Mouse (Mus musculus): ENCODE measurements around the gene Syngr3. TPM values are rescaled to one million over a fixed set of nuclear protein-coding genes. Genes with fewer than 3 reads are reported as not detected.

The Syngr3 gene
- polyA plus RNA-seq (2012; rRNA removed; ENCODE audit: low replicate concordance): 0.24 and 0.55 TPM in 2 replicates

DNA sequence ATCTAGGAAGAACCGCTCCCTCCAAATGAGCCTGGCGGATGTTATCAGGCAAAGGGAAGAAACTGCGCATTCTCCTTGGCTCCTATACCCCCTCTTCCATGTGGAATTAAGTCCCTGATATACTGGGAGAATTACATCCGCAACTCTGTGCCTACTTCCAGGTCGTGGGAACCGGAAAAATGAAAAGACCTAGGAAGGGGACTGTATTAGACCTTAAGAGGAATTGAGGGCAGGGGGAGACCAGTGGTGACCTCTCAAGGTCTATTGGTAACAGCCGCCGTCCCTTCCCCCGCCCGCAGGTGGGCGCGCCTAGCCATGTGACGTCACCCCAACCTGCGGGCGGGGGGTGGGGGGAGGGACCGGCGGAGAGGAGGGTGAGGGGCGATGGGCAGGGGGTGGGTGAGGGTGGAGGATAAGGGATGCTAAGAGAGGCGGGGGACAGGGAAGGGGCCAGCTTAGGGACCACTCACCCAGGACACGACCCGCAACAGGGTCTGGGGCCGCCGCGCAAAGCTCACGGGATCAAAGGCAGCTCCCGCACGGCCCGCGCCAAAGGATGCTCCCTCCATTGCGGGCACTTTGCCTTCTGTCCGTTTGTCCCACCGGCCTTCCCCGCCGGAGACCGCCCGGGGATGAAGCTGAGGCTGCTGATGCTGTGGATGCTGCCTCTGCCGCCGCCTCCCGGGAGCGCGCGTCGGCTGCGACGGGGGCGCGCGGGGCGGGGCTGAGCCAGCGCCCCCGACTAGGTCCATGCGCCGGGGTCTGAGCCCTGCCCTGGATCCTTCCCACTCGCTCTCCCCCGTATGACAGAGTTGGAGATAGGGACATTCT, at the start of gene Syngr3:
Gene Syngr3 (minus strand): TSS at position 705 of the 831 bp plus-strand sequence.

DNA sequence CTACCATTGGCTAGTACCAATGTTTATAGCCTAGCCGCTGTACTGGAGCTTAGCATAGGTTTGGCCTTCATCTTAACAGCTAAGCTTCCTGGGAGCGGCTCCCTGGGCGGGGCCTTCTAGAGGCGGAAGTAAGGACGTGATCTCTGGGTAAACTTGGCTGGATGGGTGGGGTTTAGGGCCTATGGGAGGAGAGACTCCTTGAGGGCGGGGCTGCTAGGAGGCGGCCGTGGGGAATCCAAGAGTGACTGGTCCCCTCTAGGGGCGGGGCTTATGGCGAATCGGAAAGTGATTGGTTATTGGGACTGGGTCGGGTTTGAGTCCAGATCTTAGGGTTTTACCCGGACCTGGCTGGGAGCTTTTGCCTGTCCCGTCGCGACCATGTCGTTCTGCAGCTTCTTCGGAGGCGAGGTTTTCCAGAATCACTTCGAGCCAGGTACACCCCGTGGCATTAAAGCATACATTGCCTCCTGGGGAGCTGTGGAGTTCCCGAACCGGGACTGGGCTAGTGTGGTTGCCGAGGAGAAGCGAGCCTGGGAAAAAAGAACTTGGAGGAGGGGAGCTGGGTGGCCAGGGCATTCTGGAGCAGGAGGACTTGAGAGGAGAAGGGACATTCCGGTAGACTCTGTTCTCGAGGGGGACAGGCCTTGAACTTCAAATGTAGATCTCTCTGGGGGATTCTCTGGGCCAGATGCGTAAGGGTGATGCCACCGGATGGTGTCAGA, 46.7 kb upstream of the Syngr3 start, which contains the start of gene Msrb1:
Gene Msrb1 (plus strand): TSS at position 313 of the 722 bp plus-strand sequence.

DNA sequence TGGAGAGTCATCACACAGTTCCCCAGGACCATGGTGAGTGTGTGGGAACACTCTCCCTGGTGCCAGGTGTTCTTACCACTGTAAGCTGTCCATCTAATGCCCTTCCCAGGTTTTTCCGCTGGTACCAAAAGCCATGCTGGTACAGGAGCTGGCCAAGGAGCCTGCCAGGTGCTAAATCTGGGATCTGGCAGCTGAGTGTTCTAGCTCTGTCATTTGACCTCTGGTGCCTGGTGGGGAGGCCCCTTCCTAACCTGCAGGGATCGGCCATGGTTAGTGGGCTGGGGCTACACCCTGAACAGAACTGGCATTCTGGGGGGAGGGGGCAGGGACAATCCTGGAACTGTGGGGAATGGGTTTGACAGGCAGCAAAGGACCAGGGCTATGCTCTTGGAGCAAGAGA, 37.9 kb upstream of the Syngr3 start, which contains the start of gene Rpl3l:
Gene Rpl3l (plus strand): TSS at position 203 of the 400 bp plus-strand sequence.

DNA sequence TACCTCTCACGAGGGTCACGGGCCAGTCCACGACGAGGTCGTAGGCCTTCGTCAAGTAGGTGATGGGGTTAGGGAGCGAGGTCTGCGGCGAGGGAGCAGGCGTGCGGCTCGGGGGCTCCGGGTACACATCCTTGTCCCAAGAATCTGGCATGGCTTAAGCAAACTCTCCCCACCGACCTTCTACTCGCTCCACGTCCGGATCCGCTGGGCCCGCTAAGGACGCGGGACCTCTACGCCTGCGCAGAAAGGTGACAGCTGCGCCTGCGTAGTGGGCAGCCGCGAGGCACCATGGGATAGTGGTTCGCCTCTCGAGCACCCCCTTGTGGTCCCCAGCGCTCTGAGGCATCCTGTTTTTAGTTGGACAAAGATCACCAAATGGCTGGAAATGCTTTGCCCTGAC, 34.4 kb upstream of the Syngr3 start, which contains the start of gene Ndufb10:
Gene Ndufb10 (minus strand): TSS at position 295 of the 400 bp plus-strand sequence.

DNA sequence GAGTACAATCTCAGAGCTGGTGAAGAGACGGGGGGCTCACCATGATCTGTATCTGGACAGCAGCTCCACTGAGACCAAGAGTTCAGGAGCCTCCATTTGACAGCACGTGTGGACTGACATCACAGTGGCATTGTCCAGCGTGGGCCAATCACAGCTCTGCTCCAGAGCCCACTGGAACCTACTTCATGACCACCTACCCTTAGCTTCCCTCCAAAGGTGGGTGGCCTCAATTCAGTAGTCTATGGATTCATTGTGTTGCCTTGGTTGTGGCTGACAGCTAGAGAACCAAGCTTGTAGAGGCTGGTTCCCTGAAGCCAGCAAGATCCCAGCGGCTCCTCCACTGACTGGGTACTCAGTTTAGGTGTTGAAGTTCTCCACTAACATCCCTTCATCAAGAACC, 28.2 kb upstream of the Syngr3 start, which contains the start of the genes Rnf151 and Rps2:
Gene Rnf151 (minus strand): TSS at position 121 of the 400 bp plus-strand sequence.
Gene Rps2 (plus strand): TSS at position 174 of the 400 bp plus-strand sequence.

DNA sequence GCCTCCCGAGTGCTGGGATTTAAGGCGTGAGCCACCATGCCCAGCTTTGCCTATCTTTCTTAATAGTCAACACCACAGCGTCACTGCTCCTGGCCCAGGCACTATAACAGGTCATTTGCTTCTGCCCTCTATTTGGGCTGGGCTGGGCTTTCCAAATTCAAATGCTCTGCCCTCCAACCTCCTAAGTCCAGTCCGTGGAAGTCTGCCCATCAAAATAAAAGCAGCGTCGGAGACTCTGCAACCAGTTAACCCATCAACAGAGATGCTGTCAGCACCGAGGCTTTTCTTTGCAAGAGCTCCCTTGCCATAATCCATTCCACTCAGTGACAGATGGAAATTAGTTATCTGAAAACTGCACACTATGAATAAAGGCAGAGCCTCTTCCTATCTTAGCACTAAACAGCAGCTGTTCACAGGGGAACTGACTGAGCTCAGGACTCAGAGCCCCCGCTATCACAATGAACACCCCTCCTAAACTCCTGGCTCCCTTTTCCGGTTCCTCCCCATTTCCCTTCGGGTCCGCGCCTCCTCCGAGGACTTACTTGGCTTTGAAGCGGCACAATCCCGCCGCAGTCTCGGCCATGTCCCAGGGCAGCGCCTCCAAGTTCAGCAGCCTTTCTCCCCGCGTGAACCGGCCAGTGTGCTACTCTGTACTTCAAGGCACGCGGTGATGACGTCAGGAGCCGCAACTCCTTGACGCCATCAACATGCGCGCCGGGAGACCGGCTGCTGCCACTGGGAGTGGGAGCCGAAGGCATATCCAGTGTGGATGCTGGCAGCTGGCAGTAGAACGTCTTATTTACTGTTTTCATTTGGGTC, 17.4 kb upstream of the Syngr3 start, which contains the start of gene Tbl3:
Gene Tbl3 (minus strand): TSS at position 679 of the 819 bp plus-strand sequence.

DNA sequence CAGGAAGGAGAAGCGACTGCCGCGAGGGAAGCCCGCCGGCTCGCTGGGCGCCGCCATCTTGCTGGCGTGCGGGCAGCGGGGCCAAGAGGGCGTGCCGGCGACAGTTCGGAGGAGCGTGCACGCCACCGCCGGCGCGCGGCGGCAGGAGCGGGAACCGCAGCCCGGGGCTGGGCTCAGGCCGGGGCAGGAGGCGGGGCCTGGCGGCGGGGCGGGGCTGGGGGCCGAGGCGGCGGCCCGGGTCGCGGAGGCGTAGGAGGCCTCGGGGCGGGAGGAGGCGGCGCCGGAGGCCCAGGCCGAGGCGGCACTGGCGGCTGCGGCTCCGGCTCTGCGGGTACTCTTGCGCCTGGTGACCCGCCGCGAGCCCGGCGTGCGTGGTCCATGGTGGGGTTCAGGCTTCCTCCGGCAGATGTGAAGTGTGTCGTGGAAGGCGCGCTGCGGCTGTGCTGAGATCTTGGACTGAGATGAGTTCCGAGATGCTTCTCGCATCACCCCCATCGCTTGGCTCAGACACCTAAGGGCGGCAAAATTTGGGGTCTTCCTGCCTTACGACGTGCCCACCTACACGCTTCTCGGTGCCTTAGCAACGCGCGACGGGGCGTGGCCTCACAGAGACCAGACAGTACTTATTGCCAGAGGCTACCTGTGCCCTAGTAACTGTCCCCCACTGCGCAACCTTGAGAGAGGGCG, 6.4 kb upstream of the Syngr3 start, which contains the start of the genes Gfer and Noxo1:
Gene Gfer (minus strand): TSS at position 146 of the 687 bp plus-strand sequence.
Gene Noxo1 (plus strand): TSS at position 224 of the 687 bp plus-strand sequence.

DNA sequence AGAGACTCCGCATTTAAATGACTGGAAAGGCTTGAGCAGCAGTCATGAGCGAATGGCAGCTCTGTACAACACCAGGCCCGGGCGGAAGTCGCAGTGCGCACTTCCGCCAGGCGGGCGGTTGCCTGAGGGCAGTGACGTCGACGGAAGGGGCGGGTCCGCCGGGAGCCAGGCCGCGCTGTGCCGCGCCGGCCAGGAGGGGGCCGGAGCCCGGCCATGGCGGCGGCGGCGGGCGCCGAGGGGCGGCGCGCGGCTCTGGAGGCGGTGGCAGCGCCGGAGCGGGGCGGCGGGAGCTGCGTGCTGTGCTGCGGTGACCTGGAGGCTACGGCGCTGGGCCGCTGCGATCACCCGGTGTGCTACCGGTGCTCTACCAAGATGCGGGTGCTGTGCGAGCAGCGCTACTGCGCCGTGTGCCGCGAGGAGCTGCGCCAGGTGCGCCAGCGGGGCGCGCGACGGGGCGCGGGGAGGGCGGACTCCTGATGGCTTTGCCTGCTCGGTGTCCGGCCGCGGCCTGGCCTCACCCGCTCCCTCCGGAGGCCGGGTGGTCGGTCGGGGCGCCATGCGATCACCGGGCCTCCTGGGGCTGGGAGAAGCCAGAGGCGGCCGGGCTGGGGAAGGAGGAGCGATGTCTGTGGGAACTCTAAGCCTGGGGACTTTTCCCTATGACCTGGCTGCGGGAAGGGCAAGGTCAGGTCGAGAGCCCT, 20.1 kb downstream of the Syngr3 start, which contains the start of gene Zfp598:
Gene Zfp598 (plus strand): TSS at position 143 of the 701 bp plus-strand sequence.

DNA sequence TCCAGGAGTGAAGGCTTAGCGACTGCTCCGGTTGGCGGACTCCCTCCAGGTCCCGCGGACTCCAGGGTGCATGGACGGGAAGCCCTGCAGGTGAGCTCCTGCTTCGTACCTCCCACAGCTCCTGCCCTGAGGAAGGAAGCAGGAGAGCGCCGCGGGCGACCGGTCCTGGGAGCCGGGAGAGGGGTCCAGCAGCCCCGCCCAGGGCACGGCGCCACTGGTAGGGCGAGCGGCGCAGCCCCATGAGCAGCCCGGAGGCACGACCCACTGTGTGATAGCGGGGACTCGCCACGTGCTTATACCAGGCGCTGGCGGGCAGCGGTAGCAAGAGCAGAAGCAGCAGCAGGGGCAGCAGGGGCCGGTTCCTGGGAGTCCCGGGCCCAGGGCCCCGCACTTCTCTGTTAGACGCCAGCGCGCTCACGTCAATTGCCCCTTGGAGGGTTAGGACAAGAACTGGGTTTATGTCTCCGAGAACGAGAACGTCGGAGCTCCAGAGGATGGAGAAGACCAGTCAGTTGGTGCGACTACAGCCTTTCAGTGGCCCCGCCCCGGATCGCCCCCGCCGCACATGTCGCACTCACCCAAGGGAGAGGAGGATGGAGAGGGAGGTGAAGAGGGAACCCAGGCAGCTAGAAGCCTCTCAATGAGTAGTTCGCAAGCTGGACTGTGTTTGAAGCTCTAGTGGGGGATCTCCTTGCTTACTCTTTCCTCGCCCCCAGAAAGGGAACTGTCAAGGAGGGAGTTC, 31.6 kb downstream of the Syngr3 start, which contains the start of gene Npw:
Gene Npw (minus strand): TSS at position 441 of the 742 bp plus-strand sequence.

DNA sequence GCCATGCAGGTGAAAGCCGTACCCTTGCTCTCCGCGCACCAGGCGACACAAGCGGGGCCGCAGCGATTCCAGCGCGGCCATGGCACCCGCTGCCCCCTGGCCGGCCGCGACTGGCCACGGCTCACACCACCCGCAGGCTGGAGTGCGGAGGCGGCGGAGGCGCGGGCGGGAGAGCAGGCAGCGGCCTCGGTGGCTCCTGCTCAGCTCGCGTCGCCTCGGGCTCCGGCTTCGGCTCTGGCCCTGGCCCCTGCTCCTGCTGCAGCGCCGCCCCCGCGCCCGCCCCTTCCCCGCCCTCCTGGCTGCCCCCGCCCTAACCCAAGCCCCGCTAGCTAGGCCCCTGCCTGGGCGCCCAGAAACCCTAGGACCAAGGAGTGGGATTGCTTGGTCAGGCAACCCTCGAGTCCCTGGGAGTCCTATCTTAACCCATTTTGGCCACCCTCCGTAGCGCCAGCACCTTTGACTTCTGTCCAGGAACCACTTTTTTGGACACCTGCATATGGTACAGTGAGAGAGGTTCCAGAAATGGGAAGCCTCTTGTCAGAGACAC, 39.6 kb downstream of the Syngr3 start, which contains the start of gene Slc9a3r2:
Gene Slc9a3r2 (minus strand): TSS at position 258 of the 547 bp plus-strand sequence.

Other genes starting within 250 kb of the Syngr3 start
- gene Dnase1l2, start 246.8 kb downstream of the Syngr3 start, polyA plus RNA-seq (2012; rRNA removed; ENCODE audit: low replicate concordance): 6.2 and 11.7 TPM in 2 replicates
- gene E4f1, start 219.6 kb downstream of the Syngr3 start, polyA plus RNA-seq (2012; rRNA removed; ENCODE audit: low replicate concordance): 74.7 and 92.1 TPM in 2 replicates
- gene Pgp, start 219.6 kb downstream of the Syngr3 start, polyA plus RNA-seq (2012; rRNA removed; ENCODE audit: low replicate concordance): 39.2 and 51.2 TPM in 2 replicates
- 0.13 and 0.39 TPM in 2 replicates for gene Bricd5, start 216.1 kb downstream of the Syngr3 start, polyA plus RNA-seq (2012; rRNA removed; ENCODE audit: low replicate concordance)
- gene Mlst8, start 210.9 kb downstream of the Syngr3 start, polyA plus RNA-seq (2012; rRNA removed; ENCODE audit: low replicate concordance): 38.1 and 67.3 TPM in 2 replicates
- 0.37 and 3.5 TPM in 2 replicates for gene Caskin1, start 201.4 kb downstream of the Syngr3 start, polyA plus RNA-seq (2012; rRNA removed; ENCODE audit: low replicate concordance)
- 182 and 282 TPM in 2 replicates for gene Traf7, start 162.0 kb downstream of the Syngr3 start, polyA plus RNA-seq (2012; rRNA removed; ENCODE audit: low replicate concordance)
- gene Rab26, start 155.7 kb downstream of the Syngr3 start, polyA plus RNA-seq (2012; rRNA removed; ENCODE audit: low replicate concordance): 0.34 and 0.81 TPM in 2 replicates
- 82.6 and 139 TPM in 2 replicates for gene Pkd1, start 140.1 kb downstream of the Syngr3 start, polyA plus RNA-seq (2012; rRNA removed; ENCODE audit: low replicate concordance)
- 180 and 186 TPM in 2 replicates for gene Tsc2, start 57.3 kb downstream of the Syngr3 start, polyA plus RNA-seq (2012; rRNA removed; ENCODE audit: low replicate concordance)
- gene Nthl1, start 57.3 kb downstream of the Syngr3 start, polyA plus RNA-seq (2012; rRNA removed; ENCODE audit: low replicate concordance): 21.7 and 22.7 TPM in 2 replicates
- 159 and 182 TPM in 2 replicates for gene Slc9a3r2, start 39.6 kb downstream of the Syngr3 start, polyA plus RNA-seq (2012; rRNA removed; ENCODE audit: low replicate concordance)
- gene Npw, start 31.5 kb downstream of the Syngr3 start, polyA plus RNA-seq (2012; rRNA removed; ENCODE audit: low replicate concordance): 0.75 and 0.93 TPM in 2 replicates
- 59.9 and 96.8 TPM in 2 replicates for gene Zfp598, start 20.3 kb downstream of the Syngr3 start, polyA plus RNA-seq (2012; rRNA removed; ENCODE audit: low replicate concordance)
- 32.2 and 33.0 TPM in 2 replicates for gene Gfer, start 6.2 kb upstream of the Syngr3 start, polyA plus RNA-seq (2012; rRNA removed; ENCODE audit: low replicate concordance)
- gene Noxo1, start 6.3 kb upstream of the Syngr3 start, polyA plus RNA-seq (2012; rRNA removed; ENCODE audit: low replicate concordance): 7.8 and 11.2 TPM in 2 replicates
- gene Tbl3, start 17.7 kb upstream of the Syngr3 start, polyA plus RNA-seq (2012; rRNA removed; ENCODE audit: low replicate concordance): 62.3 and 93.0 TPM in 2 replicates
- gene Rnf151, start 28.1 kb upstream of the Syngr3 start, polyA plus RNA-seq (2012; rRNA removed; ENCODE audit: low replicate concordance): 0.13 and 0.19 TPM in 2 replicates
- 1,499 and 4,382 TPM in 2 replicates for gene Rps2, start 28.2 kb upstream of the Syngr3 start, polyA plus RNA-seq (2012; rRNA removed; ENCODE audit: low replicate concordance)
- gene Ndufb10, start 34.5 kb upstream of the Syngr3 start, polyA plus RNA-seq (2012; rRNA removed; ENCODE audit: low replicate concordance): 368 and 449 TPM in 2 replicates
- 0.15 and 0.24 TPM in 2 replicates for gene Rpl3l, start 37.9 kb upstream of the Syngr3 start, polyA plus RNA-seq (2012; rRNA removed; ENCODE audit: low replicate concordance)
- gene Msrb1, start 46.7 kb upstream of the Syngr3 start, polyA plus RNA-seq (2012; rRNA removed; ENCODE audit: low replicate concordance): 104 and 170 TPM in 2 replicates
- 0.80 and 5.6 TPM in 2 replicates for gene Hs3st6, start 63.0 kb upstream of the Syngr3 start, polyA plus RNA-seq (2012; rRNA removed; ENCODE audit: low replicate concordance)
- 0.10 TPM in 1 of 2 replicates, not detected in the other for gene Meiob, start 114.3 kb upstream of the Syngr3 start, polyA plus RNA-seq (2012; rRNA removed; ENCODE audit: low replicate concordance)
- gene Hagh, start 150.2 kb upstream of the Syngr3 start, polyA plus RNA-seq (2012; rRNA removed; ENCODE audit: low replicate concordance): 97.3 and 196 TPM in 2 replicates
- 10.9 and 14.8 TPM in 2 replicates for gene Fahd1, start 160.4 kb upstream of the Syngr3 start, polyA plus RNA-seq (2012; rRNA removed; ENCODE audit: low replicate concordance)
- gene Igfals, start 176.0 kb upstream of the Syngr3 start, polyA plus RNA-seq (2012; rRNA removed; ENCODE audit: low replicate concordance): 50.0 and 143 TPM in 2 replicates
- 32.7 and 38.4 TPM in 2 replicates for gene Nubp2, start 196.4 kb upstream of the Syngr3 start, polyA plus RNA-seq (2012; rRNA removed; ENCODE audit: low replicate concordance)
- 53.0 and 84.0 TPM in 2 replicates for gene Spsb3, start 196.7 kb upstream of the Syngr3 start, polyA plus RNA-seq (2012; rRNA removed; ENCODE audit: low replicate concordance)
- gene Eme2, start 205.1 kb upstream of the Syngr3 start, polyA plus RNA-seq (2012; rRNA removed; ENCODE audit: low replicate concordance): 30.9 and 44.6 TPM in 2 replicates
- 141 and 210 TPM in 2 replicates for gene Mrps34, start 205.2 kb upstream of the Syngr3 start, polyA plus RNA-seq (2012; rRNA removed; ENCODE audit: low replicate concordance)
- 39.5 and 77.7 TPM in 2 replicates for gene Nme3, start 206.5 kb upstream of the Syngr3 start, polyA plus RNA-seq (2012; rRNA removed; ENCODE audit: low replicate concordance)
- 103 and 150 TPM in 2 replicates for gene Mapk8ip3, start 247.0 kb upstream of the Syngr3 start, polyA plus RNA-seq (2012; rRNA removed; ENCODE audit: low replicate concordance)